Mouse (Mus musculus) kidney, embryonic 14.5 days (tissue): Measurements from ENCODE around the gene Klhl2. TPM values are rescaled to one million over a fixed set of nuclear protein-coding genes. Genes with fewer than 3 reads are reported as not detected.

ENCODE experiments used
- ATAC-seq: fragments of 200-750 bp; cut with Nextera tagmentation; 2 replicates; pipeline ENCODE4 v1.8.0; 2017; ENCODE audit warnings: moderate number of reproducible peaks, mild to moderate bottlenecking, moderate TSS enrichment, moderate library complexity; ENCODE audit not compliant: low FRiP score, low TSS enrichment
- H3K27ac ChIP-seq: fragments of 300-500 bp; sonication (generic); 2 replicates; pipeline ENCODE4 v1.5.1; 2014; ENCODE audit warnings: low read depth, mild to moderate bottlenecking, low read length, moderate library complexity, mixed read lengths
- H3K27me3 ChIP-seq: fragments of 300-500 bp; sonication (generic); 2 replicates; pipeline ENCODE4 v1.6.1; 2014; ENCODE audit warnings: mild to moderate bottlenecking, low read length; ENCODE audit not compliant: control insufficient read depth, insufficient read depth
- H3K36me3 ChIP-seq: fragments of 300-500 bp; sonication (generic); 2 replicates; pipeline ENCODE4 v1.6.1; 2014; ENCODE audit warnings: low read length, mixed read lengths; ENCODE audit not compliant: control insufficient read depth, insufficient read depth
- H3K4me1 ChIP-seq: fragments of 300-500 bp; sonication (generic); 2 replicates; pipeline ENCODE4 v1.6.1; 2014; ENCODE audit warnings: low read length, mixed read lengths; ENCODE audit not compliant: control insufficient read depth, insufficient read depth
- H3K4me2 ChIP-seq: fragments of 300-500 bp; sonication (generic); replicated peaks from 2 replicates; pipeline ENCODE4 v1.6.1; 2014; ENCODE audit warnings: low read depth, mild to moderate bottlenecking, low read length
- H3K4me3 ChIP-seq: fragments of 300-500 bp; sonication (generic); 2 replicates; pipeline ENCODE4 v1.5.1; 2014; ENCODE audit warnings: mild to moderate bottlenecking, low read length
- H3K9ac ChIP-seq: fragments of 300-500 bp; sonication (generic); 2 replicates; pipeline ENCODE4 v1.6.1; 2014; ENCODE audit warnings: low read depth, mild to moderate bottlenecking, low read length, moderate library complexity
- H3K9me3 ChIP-seq: fragments of 300-500 bp; sonication (generic); 2 replicates; pipeline ENCODE4 v1.6.1; 2016; ENCODE audit warnings: low read length; ENCODE audit not compliant: control insufficient read depth
- WGBS: fragments of 180-500 bp; shearing (Covaris S2); extraction: QIAGEN DNeasy Blood & Tissue Kit; methylation state at CpG from one replicate; pipeline ENCODE4 v1.1.7; 2014; 5-methylcytosine and 5-hydroxymethylcytosine counted together
- polyA plus RNA-seq: library from polyadenylated mRNA; unstranded; fragments of >200 nt; fragmentation: Nextera tagmentation; extraction: Ambion mirVana; gene quantifications from 2 replicates; pipeline ENCODE4 v1.2.1, GENCODE M21; 2014

Gene Klhl2
- polyA plus RNA-seq, 1 experiment from 2014 or later: 15.5 TPM

GRCm38 (mm10) chr8:64767047-64767446 lies 82.8 kb downstream of the Klhl2 start:
- Histone ChIP-seq H3K4me3 (no peak overlapping the region), H3K9ac (no peak overlapping the region), H3K4me1 (no peaks in the 10 kb centered on the region), H3K27ac (no peak overlapping the region), H3K4me2 (no peak overlapping the region), H3K9me3 (no peaks in the 10 kb centered on the region), H3K27me3 (no peaks in the 10 kb centered on the region), H3K36me3 (no peaks in the 10 kb centered on the region)
- ATAC-seq: no peak
- WGBS: 95% methylated on average over 9 of the region's 9 CpGs

- no peak overlapping the region for H3K4me3 ChIP-seq
- H3K9ac ChIP-seq: no peak overlapping the region
- H3K4me1 ChIP-seq: no peaks in the 10 kb centered on the region
- no peaks in the 10 kb centered on the region for H3K27me3 ChIP-seq
- H3K9me3 ChIP-seq: no peaks in the 10 kb centered on the region
- peaks cover 5% of the 10 kb centered on the region; the same call in 1 of the 2 replicates for H3K36me3 ChIP-seq
- WGBS: 64% methylated on average over 9 of the region's 9 CpGs
- no peak for ATAC-seq
- no peak overlapping the region for H3K4me2 ChIP-seq
- H3K27ac ChIP-seq: no peak overlapping the region
These were observed 85.7 kb downstream of the Klhl2 start for GRCm38 (mm10) chr8:64764075-64764474.

GRCm38 (mm10) chr8:64762751-64763150 lies 87.1 kb downstream of the Klhl2 start:
- Histone ChIP-seq H3K4me1 (no peaks in the 10 kb centered on the region), H3K27ac (no peak overlapping the region), H3K4me2 (no peak overlapping the region), H3K36me3 (peaks cover 10% of the 10 kb centered on the region; the same call in 1 of the 2 replicates), H3K27me3 (no peaks in the 10 kb centered on the region), H3K9me3 (no peaks in the 10 kb centered on the region), H3K9ac (no peak overlapping the region), H3K4me3 (no peak overlapping the region)
- 84% methylated on average over 1 of the region's 1 CpGs for WGBS
- ATAC-seq: no peak

- no peak overlapping the region for H3K4me2 ChIP-seq
- WGBS: 91% methylated on average over 8 of the region's 8 CpGs
- no peak overlapping the region for H3K4me3 ChIP-seq
- no peaks in the 10 kb centered on the region for H3K4me1 ChIP-seq
- H3K9ac ChIP-seq: no peak overlapping the region
- no peaks in the 10 kb centered on the region for H3K9me3 ChIP-seq
- ATAC-seq: no peak
- H3K27me3 ChIP-seq: no peaks in the 10 kb centered on the region
- H3K27ac ChIP-seq: no peak overlapping the region
- peaks cover 16% of the 10 kb centered on the region for H3K36me3 ChIP-seq
These were observed 88.4 kb downstream of the Klhl2 start for GRCm38 (mm10) chr8:64761430-64761829.

- WGBS: 95% methylated on average over 15 of the region's 15 CpGs
- Histone ChIP-seq H3K27ac (no peak overlapping the region), H3K27me3 (no peaks in the 10 kb centered on the region), H3K4me3 (no peak overlapping the region), H3K9ac (no peak overlapping the region), H3K9me3 (no peaks in the 10 kb centered on the region), H3K36me3 (peaks cover 26% of the 10 kb centered on the region), H3K4me2 (no peak overlapping the region), H3K4me1 (no peaks in the 10 kb centered on the region)
- ATAC-seq: no peak
These were observed 91.9 kb downstream of the Klhl2 start for GRCm38 (mm10) chr8:64757956-64758355.

DNA sequence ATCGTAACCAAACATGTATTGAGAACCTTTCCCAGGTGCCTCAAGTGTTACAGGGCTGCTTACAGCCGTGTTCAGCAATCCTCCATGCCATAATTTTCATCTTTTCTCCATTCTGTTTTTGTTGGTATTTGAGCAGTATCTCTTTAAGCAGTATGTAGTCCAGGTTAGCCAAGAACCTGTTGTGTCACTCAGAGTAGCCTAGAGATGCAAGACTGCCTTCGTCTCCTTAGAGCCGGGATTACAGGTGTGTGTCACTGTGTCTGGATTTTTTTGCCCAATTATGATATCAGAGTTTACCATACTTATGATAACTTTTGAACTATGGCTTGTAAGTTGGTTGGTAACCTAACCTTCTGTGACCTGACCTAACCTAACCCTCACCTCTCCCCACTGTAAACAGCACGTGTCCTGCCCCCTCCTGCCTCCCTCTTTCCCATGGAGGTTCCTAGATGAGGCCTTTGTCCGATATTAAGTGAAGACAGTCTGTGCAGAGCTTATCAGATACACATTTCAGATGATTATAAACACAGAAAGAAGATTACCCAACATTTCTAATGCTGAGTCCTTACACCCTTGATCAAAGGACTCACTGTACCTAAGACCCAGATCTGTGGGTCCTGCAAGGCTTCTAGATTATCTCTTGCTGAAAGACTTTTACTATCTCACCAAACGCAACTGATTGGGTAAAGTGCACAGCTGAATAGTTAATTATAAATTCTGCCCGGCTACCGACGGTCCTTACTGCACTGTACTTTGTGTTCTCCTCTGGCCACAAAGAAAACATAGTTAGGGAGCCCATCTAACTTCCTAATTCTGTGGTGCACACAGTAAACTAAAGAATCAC lies 103.4 kb downstream of the Klhl2 start:
- H3K9ac ChIP-seq: no peak overlapping the region
- no peaks in the 10 kb centered on the region for H3K4me1 ChIP-seq
- no peak overlapping the region for H3K4me3 ChIP-seq
- H3K36me3 ChIP-seq: peaks cover 7% of the 10 kb centered on the region; the same call in 1 of the 2 replicates
- no peak for ATAC-seq
- H3K9me3 ChIP-seq: no peaks in the 10 kb centered on the region
- no peak overlapping the region for H3K4me2 ChIP-seq
- no peak overlapping the region for H3K27ac ChIP-seq
- no peaks in the 10 kb centered on the region for H3K27me3 ChIP-seq
- 87% methylated on average over 10 of the region's 10 CpGs for WGBS

GRCm38 (mm10) chr8:64740547-64741211 lies 109.1 kb downstream of the Klhl2 start:
- peaks cover 4% of the 10 kb centered on the region; the same call in 1 of the 2 replicates for H3K36me3 ChIP-seq
- H3K9me3 ChIP-seq: no peaks in the 10 kb centered on the region
- 97% methylated on average over 13 of the region's 13 CpGs for WGBS
- no peak overlapping the region for H3K9ac ChIP-seq
- H3K27ac ChIP-seq: no peak overlapping the region
- no peak overlapping the region for H3K4me2 ChIP-seq
- ATAC-seq: no peak
- no peaks in the 10 kb centered on the region for H3K27me3 ChIP-seq
- no peaks in the 10 kb centered on the region for H3K4me1 ChIP-seq
- no peak overlapping the region for H3K4me3 ChIP-seq

- Histone ChIP-seq H3K4me3 (no peak overlapping the region), H3K4me2 (no peak overlapping the region), H3K27me3 (no peaks in the 10 kb centered on the region), H3K36me3 (peaks cover 4% of the 10 kb centered on the region; the same call in 1 of the 2 replicates), H3K9ac (no peak overlapping the region), H3K27ac (no peak overlapping the region), H3K9me3 (no peaks in the 10 kb centered on the region), H3K4me1 (no peaks in the 10 kb centered on the region)
- no peak for ATAC-seq
- 81% methylated on average over 1 of the region's 1 CpGs for WGBS
These were observed 110.9 kb downstream of the Klhl2 start for GRCm38 (mm10) chr8:64738916-64739315.

- no peak for ATAC-seq
- H3K36me3 ChIP-seq: no peaks in the 10 kb centered on the region; the same call in 1 of the 2 replicates
- H3K4me3 ChIP-seq: no peak overlapping the region
- no peak overlapping the region for H3K27ac ChIP-seq
- H3K9ac ChIP-seq: no peak overlapping the region
- H3K4me2 ChIP-seq: no peak overlapping the region
- 82% methylated on average over 3 of the region's 3 CpGs for WGBS
- H3K9me3 ChIP-seq: no peaks in the 10 kb centered on the region
- H3K4me1 ChIP-seq: peaks cover 8% of the 10 kb centered on the region; the same call in 1 of the 2 replicates
- no peaks in the 10 kb centered on the region for H3K27me3 ChIP-seq
These were observed 113.0 kb downstream of the Klhl2 start for GRCm38 (mm10) chr8:64736767-64737323.
